Mouse (Mus musculus) bone marrow, adult 2 months (tissue): ENCODE data around the gene Rhbdf1.

Source experiments
- CTCF ChIP-seq: fragments of 200-500 bp; IDR thresholded peaks from 2 replicates; pipeline ENCODE4 v1.5.1; 2011; ENCODE audit warnings: low read length, control low read depth; ENCODE audit not compliant: control insufficient read depth, insufficient read depth
- POLR2A ChIP-seq: fragments of 200-500 bp; IDR thresholded peaks from 2 replicates; pipeline ENCODE4 v1.6.1; 2011; ENCODE audit warnings: low read depth, mild to moderate bottlenecking, control low read depth, low read length, borderline replicate concordance; ENCODE audit not compliant: control insufficient read depth

GRCm38 (mm10) chr11:32184469-32184868 is 37.6 kb downstream of the Rhbdf1 start:
- no peak for TF ChIP-seq CTCF
- TF ChIP-seq POLR2A = no peak
